Mouse (Mus musculus): ENCODE data around the gene Syngap1. TPM values are rescaled to one million over a fixed set of nuclear protein-coding genes. Genes with fewer than 3 reads are reported as not detected.

Gene Syngap1
- polyA plus RNA-seq, 1 experiment from 2014 or later: 4.6 TPM

Small RNA genes within 50 kb of the gene (microRNA-seq; reads per million reads assigned to microRNA genes)
- gene Gm27775: not detected
- gene Mir3083: not detected
- 0.70 reads per million for gene Mir6968

Other genes starting within 250 kb of the Syngap1 start
- gene Crebrf, start 225.6 kb upstream of the Syngap1 start, polyA plus RNA-seq (2015; fragmentation: Nextera tagmentation; extraction: Ambion mirVana): 15.2 and 15.3 TPM in 2 replicates
- 50.3 and 60.7 TPM in 2 replicates for gene Bnip1, start 160.2 kb upstream of the Syngap1 start, polyA plus RNA-seq (2015; fragmentation: Nextera tagmentation; extraction: Ambion mirVana)
- 0.39 and 0.67 TPM in 2 replicates for gene Nkx2-5, start 96.2 kb upstream of the Syngap1 start, polyA plus RNA-seq (2015; fragmentation: Nextera tagmentation; extraction: Ambion mirVana)
- 3.6 and 4.5 TPM in 2 replicates for gene Kifc5b, start 24.2 kb upstream of the Syngap1 start, polyA plus RNA-seq (2015; fragmentation: Nextera tagmentation; extraction: Ambion mirVana)
- 17.9 and 19.2 TPM in 2 replicates for gene Phf1, start 8.2 kb upstream of the Syngap1 start, polyA plus RNA-seq (2015; fragmentation: Nextera tagmentation; extraction: Ambion mirVana)
- gene Cuta, start 1.7 kb upstream of the Syngap1 start, polyA plus RNA-seq (2015; fragmentation: Nextera tagmentation; extraction: Ambion mirVana): 133 and 148 TPM in 2 replicates
- gene Zbtb9, start 31.9 kb downstream of the Syngap1 start, polyA plus RNA-seq (2015; fragmentation: Nextera tagmentation; extraction: Ambion mirVana): 17.8 and 18.0 TPM in 2 replicates
- 2.5 and 3.1 TPM in 2 replicates for gene Bak1, start 87.8 kb downstream of the Syngap1 start, polyA plus RNA-seq (2015; fragmentation: Nextera tagmentation; extraction: Ambion mirVana)
- 1.1 and 1.2 TPM in 2 replicates for gene Itpr3, start 116.1 kb downstream of the Syngap1 start, polyA plus RNA-seq (2015; fragmentation: Nextera tagmentation; extraction: Ambion mirVana)
- gene Uqcc2, start 192.7 kb downstream of the Syngap1 start, polyA plus RNA-seq (2015; fragmentation: Nextera tagmentation; extraction: Ambion mirVana): 335 and 349 TPM in 2 replicates
- gene Ip6k3, start 226.5 kb downstream of the Syngap1 start, polyA plus RNA-seq (2015; fragmentation: Nextera tagmentation; extraction: Ambion mirVana): 0.45 and 0.58 TPM in 2 replicates

All from hindbrain, embryonic 13.5 days (tissue).